Mouse (Mus musculus): ENCODE measurements around the gene Pik3ca.

Pik3ca gene

DNA sequence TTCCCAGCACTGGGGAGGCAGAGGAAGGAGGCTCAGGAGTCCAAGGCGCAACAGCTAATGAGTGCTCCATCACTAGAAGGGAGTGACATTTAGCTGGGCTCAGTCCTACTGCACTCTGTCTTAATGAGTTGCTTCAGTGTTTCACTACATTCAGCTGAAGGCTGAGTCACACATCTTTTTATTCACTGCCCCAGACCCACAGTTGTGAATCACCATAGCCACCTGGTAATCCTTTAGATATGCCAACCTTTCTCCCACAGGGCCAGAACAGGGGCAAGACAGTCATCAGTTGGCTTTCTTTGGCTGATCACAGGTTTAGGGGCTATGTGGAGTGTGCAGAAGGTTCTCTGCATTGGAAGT is 99.2 kb downstream of the Pik3ca start:
- POLR2A ChIA-PET = interaction anchor here in 2 of 4 experiments (0.9 to 1.3 kb wide), 2 partner anchors 9 to 100 kb away, joined by 3 read pairs; no protein-coding TSS in a partner anchor
- CTCF ChIA-PET = interaction anchor here in 1 of 4 experiments (0.6 kb wide), 1 partner anchor 148 kb away, joined by 3 read pairs; no protein-coding TSS in a partner anchor

DNA sequence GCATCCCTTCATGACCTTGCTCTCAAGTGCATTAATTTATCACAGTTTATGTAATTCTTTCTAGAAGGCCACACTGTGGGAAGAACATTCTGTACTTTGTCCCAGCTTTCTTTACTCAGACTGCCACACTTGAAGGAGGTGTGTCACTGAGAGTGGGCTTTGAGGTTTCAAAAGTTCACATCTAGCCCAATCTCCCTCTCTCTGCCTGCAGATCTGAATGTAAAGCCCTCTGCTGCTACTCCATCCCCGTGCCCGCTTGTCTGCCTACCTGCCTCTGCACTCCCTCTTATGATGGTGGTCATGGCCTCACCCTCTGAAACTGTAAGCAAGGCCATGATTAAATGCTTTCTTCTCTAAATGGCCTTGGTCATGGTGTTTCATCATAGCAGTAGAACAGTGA is 102.9 kb downstream of the Pik3ca start:
- CTCF ChIA-PET = no interaction called here
- POLR2A ChIA-PET = interaction anchor here in 2 of 4 experiments (1.3 to 1.4 kb wide), 2 partner anchors 10 to 104 kb away, joined by 3 read pairs; partner anchors contain the start of gene Zfp639 (in 1 of the 2)

DNA sequence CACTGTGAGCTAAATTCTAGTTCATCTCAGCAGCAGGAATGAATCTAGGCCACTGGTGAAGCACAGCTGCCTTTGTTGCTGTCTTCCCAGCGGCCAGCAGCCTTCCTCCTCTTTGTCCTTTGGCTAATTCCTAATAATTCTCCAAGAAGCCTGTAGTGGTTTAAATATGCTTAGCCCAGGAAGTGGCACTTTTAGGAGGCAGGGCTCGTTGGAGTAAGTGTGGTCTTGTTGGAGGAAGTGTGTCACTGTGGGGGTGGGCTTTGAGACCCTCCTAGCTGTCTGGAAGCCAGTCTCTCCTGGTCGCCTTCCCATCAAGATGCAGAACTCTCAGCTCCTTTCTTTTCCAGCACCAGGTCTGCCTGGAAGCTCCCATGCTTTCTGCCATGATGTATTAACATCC is 108.4 kb downstream of the Pik3ca start:
- CTCF ChIA-PET = interaction anchor here in 3 of 4 experiments (0.5 to 2.0 kb wide), 4 partner anchors 24 to 173 kb away, joined by 3 to 9 read pairs (median 6); partner anchors contain the start of gene Mfn1 (in 1 of the 3)
- POLR2A ChIA-PET = interaction anchor here in 2 of 4 experiments (0.7 to 1.8 kb wide), 5 partner anchors 9 to 126 kb away, joined by 3 to 5 read pairs (median 3); partner anchors contain the start of gene Mfn1 (in 1 of the 2)

DNA sequence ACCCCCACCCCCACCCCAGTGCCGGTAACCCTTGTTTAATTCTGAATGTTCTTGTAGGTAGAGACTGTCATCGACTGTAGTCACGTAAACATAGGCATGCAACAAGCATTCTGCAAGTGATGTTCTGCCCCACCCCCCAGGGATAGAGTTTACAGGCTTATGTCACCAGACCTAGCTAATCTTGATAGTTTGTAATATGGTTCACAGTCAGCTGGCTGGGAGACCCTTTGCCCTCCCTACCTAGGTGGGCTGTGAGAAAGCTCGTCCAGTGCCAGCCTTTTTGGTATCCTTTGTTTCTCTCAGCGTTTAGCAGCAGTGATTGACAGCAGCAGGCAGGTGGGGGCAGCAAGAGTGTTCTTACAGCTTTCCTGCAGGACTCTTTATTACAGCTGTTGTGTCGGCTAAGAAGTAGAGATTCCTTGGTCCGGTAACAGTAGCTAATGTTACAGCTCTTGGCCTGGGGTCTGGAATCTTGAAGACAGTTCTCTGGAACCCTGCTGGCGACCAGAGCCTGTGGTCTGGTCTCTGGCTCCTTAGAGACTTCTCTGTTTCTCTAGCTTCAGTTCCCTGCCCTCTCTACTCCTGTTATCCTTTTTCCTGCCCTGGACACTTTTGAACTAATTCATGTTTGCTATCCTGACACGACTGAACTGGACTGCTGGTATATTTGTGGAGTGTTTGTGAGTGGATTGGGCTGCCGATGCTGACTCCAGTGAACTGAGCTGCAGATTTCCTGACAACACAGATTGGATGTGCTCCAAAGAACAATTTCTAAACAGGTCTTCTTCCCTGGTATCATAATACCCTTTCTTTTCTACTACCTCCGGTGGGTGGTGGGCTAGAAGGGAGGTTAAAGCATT is 109.1 kb downstream of the Pik3ca start:
- ChIA-PET CTCF (interaction anchor here in 2 of 4 experiments (0.8 to 2.0 kb wide), 4 partner anchors 23 to 173 kb away, joined by 3 to 8 read pairs (median 3); partner anchors contain the start of gene Mfn1 (in 1 of the 2)), POLR2A (interaction anchor here in 2 of 4 experiments (0.7 to 1.8 kb wide), 5 partner anchors 18 to 53 kb away, joined by 3 to 5 read pairs (median 3); partner anchors contain the start of gene Mfn1 (in 2 of the 2))

DNA sequence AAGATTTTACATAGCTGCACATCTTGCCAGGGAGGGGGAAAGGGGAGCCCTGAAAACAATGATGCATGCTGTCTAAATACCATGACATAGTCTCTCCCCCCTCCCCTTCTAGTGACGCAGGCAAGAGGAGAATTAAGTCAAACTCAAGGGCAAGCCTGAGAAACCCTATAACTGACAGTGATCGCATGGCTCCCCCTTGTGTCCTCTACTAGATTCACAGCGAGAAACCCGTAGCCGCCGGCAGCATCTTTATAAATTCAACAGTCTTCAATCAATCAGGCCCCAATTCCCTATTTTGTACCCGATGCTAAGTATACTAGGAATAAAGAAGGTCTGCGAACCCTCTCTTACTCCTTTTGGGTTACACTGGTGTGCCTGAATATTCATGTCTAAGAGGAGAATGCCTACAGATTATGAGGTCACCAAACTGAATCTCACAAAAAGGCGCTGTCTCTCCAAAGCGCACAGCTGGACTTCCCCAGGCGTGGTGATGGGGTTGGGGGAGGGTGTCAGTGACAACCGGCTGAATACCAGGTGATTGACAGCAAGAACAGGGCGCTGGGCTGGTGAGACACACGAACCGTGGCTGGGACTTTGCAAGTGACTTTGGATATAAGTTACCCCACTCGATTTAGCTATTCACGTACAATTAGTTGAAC is 111.3 kb downstream of the Pik3ca start:
- ChIA-PET POLR2A (interaction anchor here (0.5 to 3.1 kb wide), 21 partner anchors 14 to 1288 kb away, joined by 3 to 13 read pairs (median 3); partner anchors contain the start of gene Mfn1 (in 2 of the 4)), CTCF (interaction anchor here (0.5 to 3.6 kb wide), 15 partner anchors 13 to 718 kb away, joined by 3 to 21 read pairs (median 6); no protein-coding TSS in a partner anchor)

DNA sequence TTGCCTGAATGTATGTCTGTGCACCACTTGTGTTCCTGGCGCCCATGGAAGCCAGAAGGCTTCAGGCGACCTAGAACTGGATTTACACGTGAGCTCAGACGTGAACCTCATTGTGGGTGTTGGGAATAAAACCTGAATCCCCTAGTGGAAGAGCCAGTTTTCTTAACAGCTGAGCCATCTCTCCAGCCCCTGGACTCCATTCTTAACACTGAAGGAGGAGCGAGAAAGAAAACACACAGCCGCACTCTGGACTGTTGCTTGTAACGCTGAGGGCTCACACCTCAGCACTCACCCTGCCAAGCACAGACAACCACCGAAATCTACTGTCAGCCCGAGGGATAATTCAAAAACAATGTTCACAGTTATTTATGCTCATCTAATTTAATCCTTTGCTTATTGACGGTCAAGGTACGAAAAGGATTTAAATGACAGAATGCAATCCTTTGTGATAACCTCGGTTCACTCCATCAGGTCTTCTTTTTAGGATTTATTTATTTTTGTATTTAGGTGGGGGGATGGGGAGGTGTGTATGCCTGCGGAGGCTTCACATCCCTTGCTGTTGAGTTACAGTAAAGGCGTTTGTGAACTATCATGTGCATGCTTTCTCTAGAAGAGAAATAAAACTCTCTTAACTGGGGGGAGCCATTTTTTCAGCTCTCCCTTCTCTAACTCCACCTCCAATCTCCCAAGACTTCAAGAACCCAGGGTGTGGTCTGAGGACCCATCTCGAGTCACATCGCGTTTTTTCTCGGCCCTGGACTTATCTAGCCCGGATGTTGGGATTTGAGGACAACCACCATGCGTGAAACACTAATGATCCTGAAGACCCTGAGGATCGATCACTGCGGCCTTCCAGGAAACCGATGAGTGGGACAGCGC is 112.3 kb downstream of the Pik3ca start, which contains the start of gene Zfp639:
Gene Zfp639, plus strand, starts transcription at position 764 of the 879 bp plus-strand sequence.
- POLR2A ChIA-PET = interaction anchor here (0.6 to 3.2 kb wide), 22 partner anchors 10 to 176 kb away, joined by 3 to 17 read pairs (median 3); partner anchors contain the start of genes Mfn1 (in 3 of the 4) and Pik3ca (in 1 of the 4)
- CTCF ChIA-PET = interaction anchor here (0.6 to 3.6 kb wide), 14 partner anchors 15 to 719 kb away, joined by 3 to 21 read pairs (median 6); no protein-coding TSS in a partner anchor

DNA sequence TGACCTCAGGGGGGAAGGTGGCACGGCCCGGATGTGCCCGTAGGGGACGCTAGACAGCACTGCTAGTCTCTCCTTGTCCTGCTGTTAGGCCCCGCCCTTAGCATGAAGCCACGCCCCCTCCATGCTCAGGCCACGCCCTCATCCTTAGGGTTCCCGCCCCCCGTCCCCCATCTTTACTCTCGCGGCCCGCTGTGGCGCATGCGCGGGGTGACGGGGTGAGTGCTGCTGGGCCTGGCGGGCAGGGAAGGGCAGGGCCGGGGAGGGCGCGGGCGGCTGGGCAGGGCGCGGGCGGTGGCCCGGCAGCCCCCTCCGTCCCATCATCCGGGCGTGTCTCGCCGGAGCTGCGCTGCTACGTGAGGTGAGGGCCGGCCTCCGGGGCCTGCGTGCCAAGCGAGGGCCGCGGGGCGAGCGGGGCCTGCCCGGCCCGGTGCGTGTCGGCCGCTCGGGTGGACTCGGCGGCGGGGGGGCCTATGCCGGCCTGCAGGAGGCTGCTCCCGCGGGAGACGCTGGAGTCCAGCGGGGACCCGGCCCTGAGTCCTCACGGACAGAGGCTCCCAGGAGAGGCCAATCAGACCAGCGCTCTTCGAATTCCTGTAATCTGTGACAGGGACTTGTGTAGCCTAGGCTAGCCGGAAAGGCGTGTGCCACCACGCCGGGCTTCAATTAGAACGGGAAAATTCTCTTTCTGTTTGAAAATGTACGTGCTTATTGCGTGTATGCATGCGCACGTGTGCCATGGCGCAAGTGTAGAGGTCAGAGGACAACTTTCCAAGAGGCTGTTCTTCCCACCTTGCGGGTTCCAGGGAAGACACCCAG is 113.1 kb downstream of the Pik3ca start:
- ChIA-PET CTCF (interaction anchor here in 3 of 4 experiments (0.5 to 3.6 kb wide), 5 partner anchors 19 to 177 kb away, joined by 3 to 21 read pairs (median 5); partner anchors contain the start of gene Mfn1 (in 1 of the 3)), POLR2A (interaction anchor here in 3 of 4 experiments (0.6 to 3.2 kb wide), 11 partner anchors 11 to 198 kb away, joined by 3 to 17 read pairs (median 3); partner anchors contain the start of genes Mfn1 (in 2 of the 3) and Pik3ca (in 1 of the 3))

DNA sequence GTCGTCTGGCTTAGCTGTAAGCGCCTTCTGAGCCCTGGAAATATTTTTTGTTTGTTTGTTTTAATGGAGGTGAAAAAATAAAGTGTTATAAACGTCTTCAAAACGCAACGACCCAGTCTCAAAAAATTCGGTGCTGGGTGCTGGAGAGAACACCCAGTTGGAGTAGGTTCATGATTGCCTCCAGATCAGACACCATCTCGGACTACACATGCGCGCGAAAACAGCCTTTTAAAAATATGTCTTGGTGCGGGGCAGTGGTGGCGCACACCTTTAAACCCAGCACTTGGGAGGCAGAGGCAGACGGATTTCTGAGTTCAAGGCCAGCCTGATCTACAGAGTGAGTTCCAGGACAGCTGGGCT is 113.7 kb downstream of the Pik3ca start:
- CTCF ChIA-PET = interaction anchor here in 1 of 4 experiments (0.5 to 3.6 kb wide), 3 partner anchors 18 to 131 kb away, joined by 3 to 21 read pairs (median 5); partner anchors contain the start of gene Mfn1
- POLR2A ChIA-PET = interaction anchor here in 3 of 4 experiments (0.9 to 3.2 kb wide), 8 partner anchors 18 to 197 kb away, joined by 3 to 17 read pairs (median 3); partner anchors contain the start of genes Mfn1 (in 2 of the 3) and Gnb4 (in 1 of the 3)

DNA sequence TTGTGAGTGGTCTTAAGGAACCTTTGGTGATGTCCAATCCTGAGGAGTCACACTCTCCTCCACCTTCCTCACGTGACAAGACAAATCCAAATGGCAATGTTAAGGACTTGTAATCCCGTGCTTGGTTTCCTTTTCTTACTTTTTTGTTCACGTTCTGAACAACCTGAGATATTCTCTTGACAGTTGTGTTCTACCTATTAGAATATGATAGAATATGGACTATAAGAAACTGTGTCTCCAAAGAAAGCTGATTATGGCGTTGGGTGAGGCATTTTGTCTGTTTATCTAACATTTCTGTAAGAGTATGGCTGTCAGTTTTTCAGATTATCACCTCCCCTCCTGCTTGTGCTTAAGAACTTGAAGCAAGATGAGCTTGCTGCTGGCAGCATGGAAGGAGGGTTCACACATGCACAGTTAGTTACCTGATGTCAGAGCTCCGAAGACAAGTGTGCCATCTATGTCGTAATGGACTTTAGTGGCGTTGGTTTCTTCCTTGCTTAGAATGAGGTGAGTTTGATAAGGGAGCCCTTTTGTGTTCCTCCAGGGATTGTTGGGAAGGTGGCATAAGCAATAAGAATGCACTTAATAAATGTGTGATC is 115.3 kb downstream of the Pik3ca start:
- CTCF ChIA-PET = no interaction called here
- POLR2A ChIA-PET = interaction anchor here in 3 of 4 experiments (0.5 to 2.1 kb wide), 9 partner anchors 11 to 195 kb away, joined by 3 to 14 read pairs (median 4); partner anchors contain the start of gene Mfn1 (in 1 of the 3)

DNA sequence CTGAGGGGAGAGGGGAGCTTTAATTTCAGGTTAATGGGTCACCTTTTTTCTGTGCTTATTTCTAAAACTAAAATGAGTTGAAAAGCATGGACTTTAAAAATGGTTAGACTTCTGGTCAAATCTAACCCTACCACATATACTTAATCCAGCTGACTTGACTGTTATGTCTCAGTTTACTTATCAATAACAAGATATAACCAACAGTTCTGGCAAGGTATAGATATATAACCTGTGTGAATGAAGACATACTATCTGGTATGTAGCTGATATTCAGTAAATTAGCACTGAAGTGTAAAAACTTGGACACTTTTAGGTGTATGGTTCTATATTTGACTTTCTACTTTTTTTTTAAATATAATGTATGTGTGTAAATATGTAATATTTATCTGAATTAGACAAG is 116.1 kb downstream of the Pik3ca start:
- ChIA-PET CTCF (no interaction called here), POLR2A (interaction anchor here in 3 of 4 experiments (0.6 to 2.0 kb wide), 10 partner anchors 10 to 304 kb away, joined by 3 to 14 read pairs (median 4); partner anchors contain the start of gene Mfn1 (in 2 of the 3))
